Mouse (Mus musculus): ENCODE data around the gene C5ar1.

- no peak for TF ChIP-seq POLR2A (IDR thresholded peaks at IDR 0.05; ENCODE audit: control insufficient read depth in 1 of 2, insufficient read depth in 1 of 2, low read depth in 1 of 2, low read length in 2 of 2, poor library complexity in 1 of 2)
- no peak for TF ChIP-seq CTCF (IDR thresholded peaks at IDR 0.05 in 2 of 3, conservative IDR thresholded peaks at IDR 0.05 in 1 of 3; ENCODE audit: control insufficient read depth in 1 of 3, insufficient read depth in 1 of 3, low read depth in 2 of 3, low read length in 3 of 3, poor library complexity in 1 of 3, severe bottlenecking in 1 of 3)
- no peak for TF ChIP-seq TBP (IDR thresholded peaks at IDR 0.05; ENCODE audit: low read depth, low read length)
- TF ChIP-seq EP300 (IDR thresholded peaks at IDR 0.05; ENCODE audit: low read depth in 1 of 2, low read length in 2 of 2): no peak
- no peak for TF ChIP-seq MAFK (IDR thresholded peaks at IDR 0.05; ENCODE audit: borderline replicate concordance, low read depth, low read length)
- TF ChIP-seq USF1 (IDR thresholded peaks at IDR 0.05; ENCODE audit: low read depth, low read length): no peak
- TF ChIP-seq MAZ (IDR thresholded peaks at IDR 0.05; ENCODE audit: low read depth, low read length): no peak
Measured at GRCm38 (mm10) chr7:16250687-16251086, 8.7 kb downstream of the C5ar1 start.
